Mouse (Mus musculus) CH12.LX (cell line): Measurements from ENCODE around the gene Zbtb11. TPM values are rescaled to one million over a fixed set of nuclear protein-coding genes. Genes with fewer than 3 reads are reported as not detected.

ENCODE experiments used
- DNase-seq: peaks from one replicate; pipeline ENCODE4 v3.0.0-alpha.2; 2013; ENCODE audit errors: extremely low read depth
- H3K27ac ChIP-seq: 2 replicates; pipeline ENCODE4 v1.5.1; 2012; ENCODE audit warnings: low read depth, mild to moderate bottlenecking, control low read depth, moderate library complexity; ENCODE audit not compliant: insufficient read depth
- H3K27me3 ChIP-seq: replicated peaks from 2 replicates; pipeline ENCODE3; 2012; ENCODE audit warnings: inconsistent platforms
- H3K36me3 ChIP-seq, 2 experiments: replicated peaks in 1 of 2; 2 replicates each; pipeline versions ENCODE3 to v1.6.1; 2012; ENCODE audit warnings: inconsistent platforms in 1 of 2, low read length in 1 of 2, mild to moderate bottlenecking in 1 of 2, mixed read lengths in 1 of 2, moderate library complexity in 1 of 2; ENCODE audit not compliant: control insufficient read depth in 1 of 2, insufficient read depth in 1 of 2
- H3K4me1 ChIP-seq, 2 experiments: 2 replicates each; pipeline ENCODE4 v1.6.1; 2012; ENCODE audit warnings: inconsistent platforms in 1 of 2, moderate library complexity in 1 of 2; ENCODE audit not compliant: insufficient read depth in 2 of 2, control insufficient read depth in 1 of 2
- H3K4me2 ChIP-seq: 2 replicates; pipeline ENCODE4 v1.6.1; 2012; ENCODE audit warnings: low read depth, mild to moderate bottlenecking, control low read depth; ENCODE audit not compliant: poor library complexity, insufficient read depth, severe bottlenecking
- H3K4me3 ChIP-seq, 3 experiments: fragments of 150-350 bp in 1 of 3; sonication (generic) in 1 of 3; replicated peaks in 1 of 3; 2 replicates each; pipeline versions ENCODE3 to v1.5.1; 2011 to 2012; ENCODE audit warnings: low read depth in 2 of 3, low read length in 2 of 3, mild to moderate bottlenecking in 2 of 3, moderate library complexity in 2 of 3, control low read depth in 1 of 3, improper control_type of control experiment in 1 of 3, inconsistent platforms in 1 of 3, mixed read lengths in 1 of 3; ENCODE audit not compliant: poor library complexity in 1 of 3
- H3K79me2 ChIP-seq: replicated peaks from 2 replicates; pipeline ENCODE4 v1.6.1; 2012; ENCODE audit warnings: mild to moderate bottlenecking, moderate library complexity; ENCODE audit not compliant: control insufficient read depth, poor library complexity, insufficient read depth, severe bottlenecking; ENCODE audit errors: extremely low read depth
- H3K9ac ChIP-seq: 2 replicates; pipeline ENCODE4 v1.6.1; 2012; ENCODE audit warnings: low read depth, mild to moderate bottlenecking, control low read depth, moderate library complexity; ENCODE audit not compliant: insufficient read depth
- H3K9me3 ChIP-seq: replicated peaks from 2 replicates; pipeline ENCODE3; 2012; ENCODE audit warnings: low read length, inconsistent platforms, mixed read lengths
- CHD1 ChIP-seq: IDR thresholded peaks from 2 replicates; pipeline ENCODE4 v1.6.1; 2012; ENCODE audit warnings: low read depth, low read length, improper control_type of control experiment, inconsistent platforms
- CTCF ChIP-seq, 2 experiments: IDR thresholded peaks in 1 of 2; conservative IDR thresholded peaks in 1 of 2; 2 replicates each; pipeline ENCODE4 v1.5.1; 2011 to 2012; ENCODE audit warnings: low read depth in 2 of 2, low read length in 2 of 2, improper control_type of control experiment in 1 of 2, inconsistent platforms in 1 of 2, mild to moderate bottlenecking in 1 of 2, moderate library complexity in 1 of 2
- E2F4 ChIP-seq: IDR thresholded peaks from 2 replicates; pipeline ENCODE4 v1.6.1; 2011; ENCODE audit warnings: low read depth, low read length, improper control_type of control experiment; ENCODE audit not compliant: insufficient replicate concordance
- EP300 ChIP-seq: IDR thresholded peaks from 2 replicates; pipeline ENCODE4 v1.6.1; 2011; ENCODE audit warnings: low read length, improper control_type of control experiment
- ETS1 ChIP-seq: conservative IDR thresholded peaks from 2 replicates; pipeline ENCODE4 v1.6.1; 2012; ENCODE audit warnings: low read depth, mild to moderate bottlenecking, inconsistent platforms, low read length, improper control_type of control experiment, moderate library complexity
- GABPA ChIP-seq: IDR thresholded peaks from 2 replicates; pipeline ENCODE4 v1.6.1; 2012; ENCODE audit warnings: low read depth, low read length, improper control_type of control experiment, inconsistent platforms; ENCODE audit not compliant: insufficient replicate concordance
- HCFC1 ChIP-seq: IDR thresholded peaks from 2 replicates; pipeline ENCODE4 v1.6.1; 2012; ENCODE audit warnings: low read depth, mild to moderate bottlenecking, inconsistent platforms, low read length, improper control_type of control experiment
- IRF4 ChIP-seq: IDR thresholded peaks from 2 replicates; pipeline ENCODE4 v1.6.1; 2014; ENCODE audit warnings: low read depth, mild to moderate bottlenecking, inconsistent platforms, low read length, improper control_type of control experiment
- KAT2A ChIP-seq: IDR thresholded peaks from 2 replicates; pipeline ENCODE4 v1.6.1; 2012; ENCODE audit warnings: low read length, improper control_type of control experiment, inconsistent platforms; ENCODE audit not compliant: insufficient replicate concordance
- MAX ChIP-seq: IDR thresholded peaks from 2 replicates; pipeline ENCODE4 v1.6.1; 2011; ENCODE audit warnings: low read length, improper control_type of control experiment
- NELFE ChIP-seq: IDR thresholded peaks from 2 replicates; pipeline ENCODE4 v1.6.1; 2011; ENCODE audit warnings: low read depth, low read length, improper control_type of control experiment
- PAX5 ChIP-seq: IDR thresholded peaks from 2 replicates; pipeline ENCODE4 v1.6.1; 2012; ENCODE audit warnings: low read length, inconsistent platforms, mixed read lengths
- RAD21 ChIP-seq: IDR thresholded peaks from 2 replicates; pipeline ENCODE4 v1.6.1; 2011; ENCODE audit warnings: low read depth, mild to moderate bottlenecking, low read length, improper control_type of control experiment, moderate library complexity
- RCOR1 ChIP-seq: conservative IDR thresholded peaks from 2 replicates; pipeline ENCODE4 v1.6.1; 2012; ENCODE audit warnings: low read depth, mild to moderate bottlenecking, inconsistent platforms, low read length, improper control_type of control experiment
- TCF12 ChIP-seq: IDR thresholded peaks from 2 replicates; pipeline ENCODE4 v1.6.1; 2014; ENCODE audit warnings: low read depth, mild to moderate bottlenecking, inconsistent platforms, low read length, improper control_type of control experiment
- USF1 ChIP-seq: IDR thresholded peaks from 2 replicates; pipeline ENCODE4 v1.6.1; 2014; ENCODE audit warnings: low read depth, mild to moderate bottlenecking, inconsistent platforms, low read length, improper control_type of control experiment
- ZC3H11A ChIP-seq: IDR thresholded peaks from 2 replicates; pipeline ENCODE4 v1.6.1; 2012; ENCODE audit warnings: low read depth, mild to moderate bottlenecking, inconsistent platforms, low read length, improper control_type of control experiment
- ZKSCAN1 ChIP-seq: IDR thresholded peaks from 2 replicates; pipeline ENCODE4 v1.6.1; 2012; ENCODE audit warnings: low read depth, inconsistent platforms, low read length, improper control_type of control experiment, borderline replicate concordance
- ZMIZ1 ChIP-seq: IDR thresholded peaks from 2 replicates; pipeline ENCODE4 v1.6.1; 2012; ENCODE audit warnings: low read depth, mild to moderate bottlenecking, inconsistent platforms, low read length, improper control_type of control experiment
- dilution Hi-C: fragments of 300-500 bp; cut with MboI; formaldehyde crosslinking; loops from 2 replicates; pipeline ENCODE4 v1.14.3; 2020; ENCODE audit warnings: low sequenced_read_pairs; ENCODE audit not compliant: extremely low pct_unique_long_range_greater_than_20kb, extremely low pct_ligation_motif_present
- in situ Hi-C: fragments of 300-500 bp; cut with MboI; formaldehyde crosslinking; loops from 3 replicates; pipeline ENCODE4 v1.14.3; 2019; ENCODE audit warnings: low sequenced_read_pairs, low pct_ligation_motif_present, low pct_unique_long_range_greater_than_20kb, mixed read lengths
- polyA plus RNA-seq: library from polyadenylated mRNA; unstranded; fragments of >175 nt; gene quantifications from 2 replicates; pipeline ENCODE4 v1.2.1, GENCODE M21; 2012; ENCODE audit warnings: low read depth; ENCODE audit not compliant: insufficient read length
- total RNA-seq, 2 experiments: library from RNA; depleted of rRNA; stranded (reverse); fragments of 300-350 nt in 1 of 2; fragments of >200 nt in 1 of 2; gene quantifications; 2 replicates each; pipeline ENCODE4 v1.2.3; 2012 to 2014

The Zbtb11 gene
- total and polyA plus RNA-seq, 3 experiments = 19.8 to 33.0 (median 21.4) TPM

DNA sequence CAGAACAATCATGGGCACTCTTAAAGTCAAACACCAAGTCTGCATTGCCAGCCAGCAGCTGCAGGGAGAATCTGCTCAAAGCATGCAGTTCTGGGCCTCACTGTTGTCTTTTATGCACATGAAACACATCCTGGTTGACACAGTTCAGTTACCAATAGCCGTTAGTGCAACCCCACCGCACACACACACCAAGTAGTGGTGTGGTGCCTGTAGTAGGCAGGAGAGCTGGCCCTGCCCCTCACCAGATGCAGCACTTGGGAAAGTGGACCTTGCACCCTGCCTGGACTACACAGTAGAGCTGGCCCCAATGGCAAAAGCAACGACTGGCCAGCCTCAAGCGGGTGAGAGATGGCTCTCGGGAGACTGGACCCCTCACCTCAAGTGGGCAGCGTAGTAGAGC is 34.0 kb upstream of the Zbtb11 start:
- no peak overlapping the region; the same call in 1 of the 2 replicates for H3K27ac ChIP-seq
- in situ Hi-C loops (loop anchor here (25.0 kb wide), 1 partner anchor 773 kb away; the partner anchor contains the start of gene Tfg), dilution Hi-C loops (no loop called here)
- H3K4me2 ChIP-seq = no peak overlapping the region
- no peaks in the 10 kb centered on the region for H3K79me2 ChIP-seq
- H3K9me3 ChIP-seq = peaks cover 3% of the 10 kb centered on the region
- no peak overlapping the region for H3K9ac ChIP-seq
- no peaks in the 10 kb centered on the region for H3K36me3 ChIP-seq
- H3K4me1 ChIP-seq = peaks cover 4% of the 10 kb centered on the region in 2 experiments; a peak in 3 of 4 replicates
- no peak overlapping the region for H3K4me3 ChIP-seq
- TF ChIP-seq ZC3H11A (no peak), HCFC1 (no peak), ZMIZ1 (no peak), GABPA (no peak), E2F4 (no peak), ETS1 (no peak)
- H3K27me3 ChIP-seq = no peaks in the 10 kb centered on the region
- DNase-seq = no peak

DNA sequence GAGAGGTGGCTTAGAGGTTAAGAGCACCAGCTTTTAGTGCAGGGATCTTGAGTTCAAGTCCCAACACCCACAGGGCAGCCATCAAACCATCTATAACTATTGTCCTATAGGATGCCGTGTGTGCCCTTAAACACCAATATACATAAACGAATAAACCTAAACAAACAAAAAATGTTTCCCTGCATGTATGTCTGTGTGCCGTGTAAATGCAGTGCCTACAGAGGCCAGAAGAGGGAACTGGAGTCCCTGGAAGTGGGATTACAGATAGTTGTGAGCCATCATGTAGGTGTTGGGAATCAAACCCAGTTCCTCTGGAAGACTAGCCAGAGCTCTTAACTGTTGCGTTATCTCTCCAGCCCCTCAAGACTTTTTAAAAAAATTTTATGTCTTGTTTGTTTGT is 32.9 kb upstream of the Zbtb11 start:
- Histone ChIP-seq H3K9ac (no peak overlapping the region), H3K4me3 (no peak overlapping the region), H3K9me3 (peaks cover 3% of the 10 kb centered on the region), H3K4me2 (no peak overlapping the region)
- TF ChIP-seq MAX (no peak), CHD1 (no peak), ZKSCAN1 (no peak), CTCF (conservative IDR thresholded peaks at IDR 0.05 in 1 of 2, IDR thresholded peaks at IDR 0.05 in 1 of 2; ENCODE audit: low read depth in 2 of 2, low read length in 2 of 2) (peak in 1 of 2 experiments; percentile 38; a peak in 1 of 4 replicates), RAD21 (peak; percentile 10), RCOR1 (no peak), NELFE (no peak), IRF4 (no peak), PAX5 (no peak), KAT2A (no peak), TCF12 (no peak), USF1 (no peak), EP300 (no peak)
- TF ChIP-seq, all 38 proteins: peak for 2
- no peaks in the 10 kb centered on the region for H3K36me3 ChIP-seq
- H3K4me1 ChIP-seq = peaks cover 0 to 4% of the 10 kb centered on the region in 2 experiments; a peak in 2 of 4 replicates
- DNase-seq = no peak
- H3K27me3 ChIP-seq = no peaks in the 10 kb centered on the region
- dilution Hi-C loops (no loop called here), in situ Hi-C loops (loop anchor here (25.0 kb wide), 1 partner anchor 772 kb away; the partner anchor contains the start of gene Tfg)
- H3K79me2 ChIP-seq = no peaks in the 10 kb centered on the region
- no peak overlapping the region for H3K27ac ChIP-seq
